Mouse (Mus musculus) G1E (cell line): ENCODE data around the gene Acd.

ENCODE experiments used
- CTCF ChIP-seq: IDR thresholded peaks from 2 replicates; pipeline ENCODE4 v1.5.1; 2012; ENCODE audit warnings: low read depth, low read length, inconsistent platforms, mixed read lengths
- POLR2AphosphoS5 ChIP-seq: IDR thresholded peaks from 2 replicates; pipeline ENCODE4 v1.6.1; 2012; ENCODE audit warnings: low read depth, low read length, inconsistent platforms; ENCODE audit not compliant: insufficient replicate concordance

DNA sequence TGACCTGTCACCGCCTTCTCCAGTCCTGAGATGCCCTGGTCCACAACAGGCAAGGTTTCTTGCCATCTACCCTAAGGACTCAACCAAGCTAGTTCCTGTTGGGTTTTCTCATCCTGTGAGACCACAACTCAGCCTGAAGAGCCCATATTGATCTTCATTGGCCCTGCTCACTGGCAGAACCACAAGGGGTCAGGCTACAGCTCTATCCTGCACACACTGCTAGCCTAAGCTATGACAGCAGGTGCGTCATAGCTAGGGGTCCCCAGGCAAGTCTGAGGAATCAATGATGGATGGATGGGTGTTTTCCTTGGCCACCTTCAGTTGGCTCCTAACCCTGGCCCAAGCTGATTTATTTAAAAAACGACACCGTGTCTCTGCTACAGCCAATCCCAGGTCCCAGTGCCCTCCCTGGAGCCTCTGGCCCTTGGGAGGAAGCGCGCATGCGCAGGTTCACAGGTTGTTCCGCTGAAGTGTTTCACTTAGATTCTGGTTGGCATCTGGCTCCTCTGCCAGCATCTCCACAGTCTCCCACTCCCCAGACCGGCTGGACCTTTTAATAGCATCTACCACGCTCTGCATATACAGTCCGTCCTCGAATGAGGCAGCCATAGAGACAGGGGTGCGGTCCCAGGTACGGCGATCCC is 15.5 kb upstream of the Acd start:
- TF ChIP-seq CTCF (no peak), POLR2AphosphoS5 (no peak)
